Mouse (Mus musculus) E14TG2a.4 (cell line): ENCODE data around the gene Kcmf1.

ENCODE experiments used
- CTCF ChIP-seq: conservative IDR thresholded peaks from 2 replicates; pipeline ENCODE4 v1.5.1; 2014; ENCODE audit warnings: low read length
- POU5F1 ChIP-seq: IDR thresholded peaks from 2 replicates; pipeline ENCODE4 v1.6.1; 2014; ENCODE audit warnings: low read length, borderline replicate concordance

DNA sequence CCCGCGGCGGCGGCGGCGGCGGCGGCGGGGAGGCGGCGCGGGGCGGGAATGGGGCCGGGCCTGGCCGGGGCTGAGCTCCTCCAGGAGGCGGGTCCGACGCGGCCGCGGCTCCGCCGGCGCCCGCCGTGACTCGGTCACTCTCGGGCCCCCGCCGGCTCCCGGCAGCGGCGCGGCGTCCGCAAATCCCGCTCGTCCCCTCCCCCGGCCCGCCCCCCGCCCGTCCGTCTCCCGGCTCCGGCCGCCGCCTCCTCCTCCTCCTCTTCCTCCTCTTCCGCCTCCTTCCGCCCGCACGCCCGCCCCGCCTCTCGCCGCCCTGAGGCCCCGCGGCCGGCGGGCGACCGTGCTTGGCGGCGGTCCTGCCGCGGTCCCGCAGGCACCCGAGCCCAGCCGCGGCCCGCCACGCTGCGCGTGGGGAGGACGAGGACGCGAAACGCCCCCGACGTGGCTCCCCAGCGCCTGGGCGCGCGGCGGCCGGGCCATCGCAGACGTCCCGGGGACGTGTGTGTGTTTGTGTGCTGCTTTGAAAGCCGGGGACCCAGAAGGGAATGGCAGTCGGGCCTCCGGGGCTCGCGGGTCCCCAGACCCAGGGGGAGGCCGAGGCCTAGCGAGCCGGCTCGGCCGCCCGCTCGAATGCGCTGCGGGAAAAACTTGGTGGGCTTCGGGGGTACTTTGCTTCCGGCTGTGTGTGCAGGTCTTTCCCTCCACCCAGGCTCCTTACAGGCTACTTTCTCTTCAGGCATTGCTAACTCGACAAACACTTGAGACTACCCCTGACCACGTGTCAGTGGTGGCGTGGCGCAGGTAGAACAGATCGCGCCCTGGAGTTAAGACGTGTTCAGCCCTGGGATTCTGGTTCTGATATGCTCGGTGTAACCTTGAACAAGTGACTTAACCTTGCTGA is at the start of gene Kcmf1:
- TF ChIP-seq CTCF (no peak), POU5F1 (no peak)
